ENCODE assay signal across 1 mouse cellular context in genomic region chr10:81604019-81604967, GRCm38 (mm10).
A peak's percentile ranks its signal among the peaks of the same experiment; 100 is the strongest.
TF ChIP-seq lines count a peak whose summit lies in the region.

No protein-coding gene starts in this region.

TF ChIP-seq in MEL, 35 proteins besides CTCF, POLR2A, EP300 and RAD21:
- TF ChIP-seq TBP (IDR thresholded peaks at IDR 0.05; ENCODE audit: low read depth, low read length) = no peak; the same call in 1 of the 2 replicates
- TF ChIP-seq MYB (IDR thresholded peaks at IDR 0.05; ENCODE audit: low read depth, low read length) = no peak
- TF ChIP-seq NRF1 (IDR thresholded peaks at IDR 0.05; ENCODE audit: insufficient read depth, low read depth, low read length, poor library complexity, severe bottlenecking) = no peak; the same call in 1 of the 2 replicates
- TF ChIP-seq GABPA (IDR thresholded peaks at IDR 0.05; ENCODE audit: low read depth, low read length) = no peak
- no peak; the same call in 1 of the 2 replicates for TF ChIP-seq MXI1 (IDR thresholded peaks at IDR 0.05; ENCODE audit: low read depth, low read length)
- TF ChIP-seq ETS1 (IDR thresholded peaks at IDR 0.05; ENCODE audit: low read depth, low read length) = no peak
- TF ChIP-seq ZC3H11A (IDR thresholded peaks at IDR 0.05; ENCODE audit: low read depth, low read length) = no peak
- no peak for TF ChIP-seq ELF1 (IDR thresholded peaks at IDR 0.05; ENCODE audit: low read depth, low read length)
- no peak; the same call in 1 of the 2 replicates for TF ChIP-seq NELFE (IDR thresholded peaks at IDR 0.05; ENCODE audit: low read depth, low read length)
- TF ChIP-seq CHD1 (IDR thresholded peaks at IDR 0.05; ENCODE audit: low read depth, low read length) = no peak
- TF ChIP-seq E2F4 (IDR thresholded peaks at IDR 0.05; ENCODE audit: borderline replicate concordance, low read depth, low read length) = no peak
- 0 out of 2 replicates have a peak, but pooled peaks have one; percentile 15 for TF ChIP-seq HCFC1 (IDR thresholded peaks at IDR 0.05; ENCODE audit: low read depth, low read length)
- TF ChIP-seq MEF2A (IDR thresholded peaks at IDR 0.05; ENCODE audit: extremely low read depth, insufficient replicate concordance, low read depth, low read length, poor library complexity, severe bottlenecking) = no peak
- no peak for TF ChIP-seq ZKSCAN1 (IDR thresholded peaks at IDR 0.05; ENCODE audit: low read depth, low read length)
- TF ChIP-seq POLR2AphosphoS2 (IDR thresholded peaks at IDR 0.05; ENCODE audit: low read length) = no peak
- TF ChIP-seq GATA1 (IDR thresholded peaks at IDR 0.05; ENCODE audit: low read depth, low read length) = no peak
- TF ChIP-seq KAT2A (conservative IDR thresholded peaks at IDR 0.05; ENCODE audit: low read depth, low read length) = peak; percentile 36; the same call in 1 of the 2 replicates
- TF ChIP-seq POLR2AphosphoS5 (IDR thresholded peaks at IDR 0.05; ENCODE audit: borderline replicate concordance, low read depth, low read length) = peak; percentile 88; the same call in 1 of the 2 replicates
- TF ChIP-seq SIN3A (IDR thresholded peaks at IDR 0.05; ENCODE audit: low read length) = no peak
- TF ChIP-seq TAL1 (IDR thresholded peaks at IDR 0.05; ENCODE audit: low read length) = no peak
- TF ChIP-seq JUND (IDR thresholded peaks at IDR 0.05; ENCODE audit: low read depth, low read length) = no peak
- TF ChIP-seq TCF12 (IDR thresholded peaks at IDR 0.05; ENCODE audit: low read depth, low read length) = 0 out of 2 replicates have a peak, but pooled peaks have one; percentile 15
- TF ChIP-seq ZMIZ1 (IDR thresholded peaks at IDR 0.05; ENCODE audit: low read depth, low read length) = no peak
- TF ChIP-seq BHLHE40 (IDR thresholded peaks at IDR 0.05; ENCODE audit: borderline replicate concordance, low read depth, low read length) = peak; percentile 90; the same call in 1 of the 2 replicates
- TF ChIP-seq USF1 (IDR thresholded peaks at IDR 0.05; ENCODE audit: low read depth, low read length) = peak; percentile 82
- peak in 1 of 2 experiments; percentile 53; a peak in 1 of 4 replicates for TF ChIP-seq USF2 (IDR thresholded peaks at IDR 0.05; ENCODE audit: borderline replicate concordance in 1 of 2, insufficient read depth in 1 of 2, low read depth in 1 of 2, low read length in 2 of 2)
- peak; percentile 34; the same call in 1 of the 2 replicates for TF ChIP-seq MAZ (IDR thresholded peaks at IDR 0.05; ENCODE audit: low read depth, low read length)
